Mouse (Mus musculus) testis, adult 2 months (tissue): ENCODE measurements at regions not wholly inside any gene's neighbourhood (a gene's known extent, or its start where the extent isn't known, plus 50 kb on each side); places are given as distances from the start of the nearest gene placed in this dataset.

Source experiments
- CTCF ChIP-seq: fragments of 200-500 bp; IDR thresholded peaks from 2 replicates; pipeline ENCODE4 v1.5.1; 2012; ENCODE audit warnings: low read depth, mild to moderate bottlenecking, inconsistent platforms, low read length, moderate library complexity; ENCODE audit not compliant: control insufficient read depth, insufficient read depth, insufficient replicate concordance
- POLR2A ChIP-seq: fragments of 200-500 bp; IDR thresholded peaks from 2 replicates; pipeline ENCODE4 v1.6.1; 2012; ENCODE audit warnings: low read depth, mild to moderate bottlenecking, inconsistent platforms, low read length, moderate library complexity; ENCODE audit not compliant: control insufficient read depth

DNA sequence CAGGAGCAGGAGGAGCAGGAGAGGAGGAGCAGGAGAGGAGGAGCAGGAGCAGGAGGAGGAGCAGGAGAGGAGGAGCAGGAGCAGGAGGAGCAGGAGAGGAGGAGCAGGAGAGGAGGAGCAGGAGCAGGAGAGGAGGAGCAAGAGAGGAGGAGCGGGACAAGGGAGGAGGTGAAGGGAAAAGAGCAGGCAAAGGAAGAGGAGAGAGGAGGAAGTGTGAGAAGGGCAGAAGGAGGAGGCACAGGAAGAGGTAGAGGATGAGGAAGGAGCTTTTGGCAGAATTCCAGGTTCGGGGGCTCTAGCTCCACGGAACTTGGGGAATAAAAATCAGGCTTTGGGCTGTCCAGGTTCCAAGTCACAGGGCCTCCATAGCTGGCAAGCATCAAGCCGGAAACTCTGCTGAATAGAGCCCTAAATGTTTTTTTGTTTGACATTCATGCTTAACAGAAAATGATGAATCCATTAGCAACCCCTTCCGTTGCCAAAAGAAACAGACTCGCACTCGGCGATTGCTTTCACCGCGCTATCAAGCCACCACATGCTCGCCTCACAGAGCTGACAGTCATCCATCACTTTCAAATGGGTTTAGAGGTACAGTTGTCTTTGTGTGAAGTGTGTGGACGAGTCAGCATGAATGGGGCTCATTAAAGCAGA lies 528.7 kb upstream of the Atp11b start:
- TF ChIP-seq CTCF = no peak
- TF ChIP-seq POLR2A = no peak
